Mouse (Mus musculus) intestine, postnatal 0 days (tissue): ENCODE measurements around the gene Hvcn1. TPM values are rescaled to one million over a fixed set of nuclear protein-coding genes. Genes with fewer than 3 reads are reported as not detected.
"Not testable (repeated sequence)": the region's sequence is repeated elsewhere in the genome, so short reads cannot be mapped to it uniquely, and the experiment has no call there.

Experiments used
- ATAC-seq: fragments of 200-750 bp; cut with Nextera tagmentation; 2 replicates; pipeline ENCODE4 v1.8.0; 2017; ENCODE audit warnings: mild to moderate bottlenecking, moderate TSS enrichment, moderate library complexity
- H3K27ac ChIP-seq: fragments of 300-500 bp; sonication (generic); 2 replicates; pipeline ENCODE4 v1.5.1; 2014; ENCODE audit warnings: mild to moderate bottlenecking, low read depth, low read length, moderate library complexity
- H3K27me3 ChIP-seq: fragments of 300-500 bp; sonication (generic); replicated peaks from 2 replicates; pipeline ENCODE4 v1.6.1; 2014; ENCODE audit warnings: low read length, mixed read lengths; ENCODE audit not compliant: control insufficient read depth, insufficient read depth
- H3K36me3 ChIP-seq: fragments of 300-500 bp; sonication (generic); 2 replicates; pipeline ENCODE4 v1.6.1; 2014; ENCODE audit warnings: mild to moderate bottlenecking, moderate library complexity; ENCODE audit not compliant: control insufficient read depth, insufficient read depth
- H3K4me1 ChIP-seq: fragments of 300-500 bp; sonication (generic); replicated peaks from 2 replicates; pipeline ENCODE4 v1.6.1; 2014; ENCODE audit warnings: antibody characterized with exemption, low read length, mixed read lengths; ENCODE audit not compliant: control insufficient read depth, insufficient read depth
- H3K4me2 ChIP-seq: fragments of 300-500 bp; sonication (generic); replicated peaks from 2 replicates; pipeline ENCODE4 v1.6.1; 2014; ENCODE audit warnings: low read depth, mild to moderate bottlenecking, moderate library complexity
- H3K4me3 ChIP-seq: fragments of 300-500 bp; sonication (generic); 2 replicates; pipeline ENCODE4 v1.5.1; 2014; ENCODE audit warnings: low read depth, low read length
- H3K9ac ChIP-seq: fragments of 300-500 bp; sonication (generic); 2 replicates; pipeline ENCODE4 v1.6.1; 2014; ENCODE audit warnings: mild to moderate bottlenecking, low read depth, low read length
- H3K9me3 ChIP-seq: fragments of 300-500 bp; sonication (generic); 2 replicates; pipeline ENCODE4 v1.6.1; 2016; ENCODE audit warnings: mixed run types; ENCODE audit not compliant: control insufficient read depth
- CTCF ChIP-seq: sonication (generic); IDR thresholded peaks from 2 replicates; pipeline ENCODE4 v1.5.1; 2016; ENCODE audit warnings: low read depth, mild to moderate bottlenecking, control low read depth, antibody characterized with exemption, moderate library complexity
- WGBS: fragments of 180-500 bp; shearing (Covaris S2); extraction: QIAGEN DNeasy Blood & Tissue Kit; methylation state at CpG from one replicate; pipeline ENCODE4 v1.1.7; 2014; 5-methylcytosine and 5-hydroxymethylcytosine counted together
- polyA plus RNA-seq: library from polyadenylated mRNA; unstranded; fragments of >200 nt; fragmentation: Nextera tagmentation; extraction: Ambion mirVana; gene quantifications from 2 replicates; pipeline ENCODE4 v1.2.1, GENCODE M21; 2015

Hvcn1 gene
- polyA plus RNA-seq, 1 experiment from 2014 or later: 3.6 TPM

DNA sequence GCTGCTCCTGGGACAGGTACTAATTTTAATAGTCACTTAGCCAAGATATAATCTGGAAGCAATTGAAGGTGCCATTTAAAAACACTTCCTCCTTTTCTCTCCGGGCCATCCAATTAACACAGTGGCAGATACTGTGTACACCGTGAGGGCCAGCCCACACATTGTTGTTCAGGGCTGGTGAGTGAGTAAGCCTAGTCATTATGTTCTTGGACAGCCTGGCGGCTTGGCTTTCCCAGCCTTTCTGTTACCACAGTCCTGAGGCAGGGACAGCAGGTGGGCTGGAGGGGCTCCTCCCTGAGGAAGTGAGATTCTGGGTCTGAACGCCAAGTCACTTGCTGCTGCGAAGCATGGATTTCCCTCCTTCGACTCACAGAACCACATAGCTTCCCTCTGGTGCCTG is 26.9 kb upstream of the Hvcn1 start:
- ATAC-seq: no peak

GRCm38 (mm10) chr5:122184283-122184806 is 22.3 kb upstream of the Hvcn1 start:
- 75% methylated on average over 7 of the region's 7 CpGs for WGBS
- ATAC-seq: no peak

More for the DNA sequence above, 26.9 kb upstream of the Hvcn1 start:
- no peak overlapping the region for H3K4me3 ChIP-seq
- TF ChIP-seq CTCF: no peak
- no peak overlapping the region for H3K4me2 ChIP-seq
- H3K27me3 ChIP-seq: no peaks in the 10 kb centered on the region
- H3K4me1 ChIP-seq: no peaks in the 10 kb centered on the region
- no peaks in the 10 kb centered on the region for H3K9me3 ChIP-seq
- peaks cover 12% of the 10 kb centered on the region for H3K36me3 ChIP-seq
- H3K27ac ChIP-seq: no peak overlapping the region
- 51% methylated on average over 6 of the region's 6 CpGs for WGBS
- no peak overlapping the region for H3K9ac ChIP-seq

GRCm38 (mm10) chr5:122184858-122185257 is 21.7 kb upstream of the Hvcn1 start:
- 90% methylated on average over 6 of the region's 6 CpGs for WGBS
- not testable (repeated sequence) for ATAC-seq, H3K4me1 ChIP-seq, H3K36me3 ChIP-seq, H3K4me3 ChIP-seq, H3K27me3 ChIP-seq, H3K9ac ChIP-seq, H3K27ac ChIP-seq, H3K4me2 ChIP-seq, H3K9me3 ChIP-seq

More at GRCm38 (mm10) chr5:122184283-122184806, 22.3 kb upstream of the Hvcn1 start:
- Histone ChIP-seq H3K4me3 (no peak overlapping the region), H3K27ac (no peak overlapping the region), H3K4me2 (no peak overlapping the region), H3K9me3 (no peaks in the 10 kb centered on the region), H3K4me1 (no peaks in the 10 kb centered on the region), H3K9ac (no peak overlapping the region), H3K36me3 (no peaks in the 10 kb centered on the region), H3K27me3 (no peaks in the 10 kb centered on the region)
- TF ChIP-seq CTCF: no peak

DNA sequence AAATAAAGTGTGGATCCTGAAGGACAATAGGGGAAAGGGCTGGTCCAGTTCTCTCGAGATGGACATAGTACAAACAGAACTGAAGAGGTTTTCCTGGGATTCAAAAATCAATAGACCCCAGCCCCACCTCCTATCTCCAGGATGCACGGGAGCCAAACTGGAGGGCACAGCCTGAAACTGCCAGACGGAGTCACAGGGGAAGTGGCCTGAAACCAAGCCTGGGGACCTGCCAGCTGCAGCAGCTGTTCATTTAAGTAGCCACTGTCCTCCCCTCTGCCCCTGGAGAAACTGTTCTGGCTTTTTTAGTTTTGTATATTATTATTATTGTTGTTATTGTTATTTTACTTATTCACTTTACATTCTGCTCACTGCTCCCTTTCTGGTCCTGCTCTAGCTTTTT is 17.5 kb upstream of the Hvcn1 start:
- Histone ChIP-seq H3K27me3 (no peaks in the 10 kb centered on the region), H3K36me3 (no peaks in the 10 kb centered on the region), H3K4me2 (no peak overlapping the region), H3K9me3 (no peaks in the 10 kb centered on the region), H3K4me1 (no peaks in the 10 kb centered on the region), H3K4me3 (no peak overlapping the region), H3K9ac (no peak overlapping the region), H3K27ac (no peak overlapping the region)
- 44% methylated on average over 3 of the region's 3 CpGs for WGBS
- no peak for TF ChIP-seq CTCF
- ATAC-seq: no peak

GRCm38 (mm10) chr5:122190465-122190864 is 16.1 kb upstream of the Hvcn1 start:
- Histone ChIP-seq H3K4me3 (no peak overlapping the region), H3K4me1 (no peaks in the 10 kb centered on the region), H3K9ac (no peak overlapping the region), H3K27me3 (no peaks in the 10 kb centered on the region), H3K9me3 (no peaks in the 10 kb centered on the region), H3K36me3 (no peaks in the 10 kb centered on the region), H3K4me2 (no peak overlapping the region), H3K27ac (no peak overlapping the region)
- no peak for ATAC-seq
- TF ChIP-seq CTCF: no peak
- WGBS: 69% methylated on average over 7 of the region's 7 CpGs

DNA sequence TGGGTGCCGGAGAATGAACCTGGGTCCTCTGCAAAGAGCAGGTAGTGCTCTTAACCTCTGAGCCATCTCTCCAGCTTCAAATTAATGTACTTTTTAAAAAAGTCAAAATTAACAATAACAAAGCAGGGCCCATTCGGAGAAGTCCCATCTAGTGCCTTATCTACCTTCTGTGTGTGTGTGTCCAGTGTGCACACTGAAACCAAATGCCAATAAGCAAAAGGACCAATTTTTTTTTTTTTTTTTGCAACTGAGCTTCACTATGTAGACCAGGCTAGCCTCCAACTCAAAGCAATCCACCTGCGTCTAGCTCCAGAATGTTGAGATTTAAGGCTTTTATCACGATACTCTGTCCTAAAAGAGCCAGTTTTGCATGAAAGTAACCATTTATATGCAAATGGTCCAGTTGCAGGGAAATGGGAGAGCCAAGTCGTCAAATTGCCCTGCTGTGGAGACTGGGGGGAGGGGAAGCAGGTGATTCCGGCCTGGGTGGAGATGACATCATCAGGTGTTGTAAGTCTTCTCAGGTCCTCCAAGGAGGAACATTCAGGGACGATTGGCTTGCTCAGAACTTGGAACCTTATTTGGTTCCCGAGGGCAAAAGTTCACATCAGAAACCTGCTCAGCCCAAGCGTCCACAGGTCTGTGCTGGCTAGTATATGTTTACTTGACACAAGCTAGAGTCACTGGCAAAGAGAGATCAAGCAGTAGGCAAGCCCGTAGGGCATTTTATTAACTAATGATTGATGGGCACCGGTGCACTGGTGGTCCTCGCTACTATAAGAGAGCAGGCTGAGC is 15.1 kb upstream of the Hvcn1 start:
- H3K27me3 ChIP-seq: no peaks in the 10 kb centered on the region
- no peak overlapping the region for H3K9ac ChIP-seq
- no peak for TF ChIP-seq CTCF
- no peaks in the 10 kb centered on the region for H3K9me3 ChIP-seq
- ATAC-seq: 0 out of 2 replicates have a peak, but pooled peaks have one; percentile 47
- H3K4me2 ChIP-seq: no peak overlapping the region
- 56% methylated on average over 12 of the region's 12 CpGs for WGBS
- no peaks in the 10 kb centered on the region for H3K36me3 ChIP-seq
- H3K4me3 ChIP-seq: no peak overlapping the region
- H3K4me1 ChIP-seq: no peaks in the 10 kb centered on the region
- no peak overlapping the region for H3K27ac ChIP-seq
